Mouse (Mus musculus) brain, embryonic 14.5 days (tissue): ENCODE data around the gene Ttc28.

Experiments used
- CTCF ChIP-seq: fragments of 200-500 bp; IDR thresholded peaks from 2 replicates; pipeline ENCODE4 v1.5.1; 2012; ENCODE audit warnings: inconsistent platforms, mild to moderate bottlenecking, moderate library complexity, borderline replicate concordance; ENCODE audit not compliant: insufficient read depth, insufficient read length; ENCODE audit errors: extremely low read depth
- POLR2A ChIP-seq: fragments of 200-500 bp; IDR thresholded peaks from 2 replicates; pipeline ENCODE4 v1.6.1; 2012; ENCODE audit warnings: mild to moderate bottlenecking, inconsistent platforms, borderline replicate concordance; ENCODE audit not compliant: poor library complexity, insufficient read depth, insufficient read length, severe bottlenecking; ENCODE audit errors: extremely low read depth

- no peak for TF ChIP-seq CTCF
- TF ChIP-seq POLR2A = no peak
Measured at GRCm38 (mm10) chr5:111195488-111196485, 316.2 kb downstream of the Ttc28 start.
